Mouse (Mus musculus) left cerebral cortex, adult 2 months (tissue): ENCODE results near the gene Lrig3. TPM values are rescaled to one million over a fixed set of nuclear protein-coding genes. Genes with fewer than 3 reads are reported as not detected.

Source experiments
- DNase-seq, 2 experiments: peaks; one replicate each; pipeline ENCODE4 v3.0.0; 2021 to 2022; ENCODE audit warnings: low spot score in 2 of 2, mixed read lengths in 1 of 2; ENCODE audit errors: extremely low spot score in 1 of 2
- H3K27ac ChIP-seq: fragments of 200-600 bp; 2 replicates; pipeline ENCODE4 v1.8.1; 2022
- H3K4me3 ChIP-seq: fragments of 200-600 bp; 2 replicates; pipeline ENCODE4 v1.8.1; 2022
- CTCF ChIP-seq: fragments of 200-600 bp; IDR thresholded peaks from 2 replicates; pipeline ENCODE4 v1.8.1; 2022; ENCODE audit warnings: antibody characterized with exemption, mild to moderate bottlenecking, moderate library complexity
- intact Hi-C: fragments of 180-260 bp; cut with DNase I; formaldehyde crosslinking; loops from one replicate; pipeline ENCODE4 v1.15.1; 2025
- long read RNA-seq, 2 experiments: library from polyadenylated mRNA; stranded (forward); transcript quantifications; one replicate each; pipeline ENCODE4 v2.0.0; 2021; ENCODE audit warnings: borderline mapping rate in 2 of 2
- total RNA-seq, 2 experiments: library from RNA; stranded (reverse); gene quantifications; 2 replicates each; pipeline ENCODE4 v1.2.3; 2021

Gene Lrig3
- 1 to 10 TPM; 2.5 to 3.0 TPM for total RNA-seq
- long read RNA-seq, experiment 1, full-length matches to known transcripts = 2 of 2 reads
- long read RNA-seq, experiment 1, partial matches to known transcripts = 0 of 2 reads
- long read RNA-seq, experiment 1, other reads (novel, unspliced or antisense) = 0 of 2 reads
- long read RNA-seq, experiment 2, partial matches to known transcripts = 1 of 1 reads
- long read RNA-seq, experiment 2, other reads (novel, unspliced or antisense) = 0 of 1 reads

DNA sequence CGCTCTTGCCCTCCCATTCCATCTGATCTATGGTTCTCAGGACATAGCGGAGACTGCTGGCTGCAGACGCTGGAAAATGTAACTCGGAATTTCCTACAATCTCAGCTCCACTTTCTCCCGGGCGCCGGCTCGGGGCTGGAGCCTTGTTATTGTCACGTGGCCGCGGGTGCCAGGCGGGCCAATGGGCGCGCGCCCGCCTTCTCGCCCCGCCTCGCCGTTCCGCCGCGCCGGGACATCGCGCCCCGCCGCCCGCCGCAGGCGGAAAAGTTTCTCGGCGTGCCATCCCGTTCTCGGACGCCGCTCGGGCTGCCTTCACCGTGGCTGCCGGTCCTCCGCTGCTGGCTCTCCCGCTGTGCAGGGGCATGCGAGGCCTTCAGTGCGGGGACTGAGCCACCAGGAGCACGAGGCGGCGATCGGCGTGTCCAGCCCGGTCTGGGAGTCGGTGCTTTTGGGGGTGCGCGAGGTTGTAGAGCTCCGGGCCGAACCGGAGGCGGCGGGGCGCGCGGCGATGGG is at the start of gene Lrig3:
TSS of gene Lrig3 (plus strand) at position 201 of the 513 bp plus-strand sequence.
- intact Hi-C loops = no loop called here
- peak within 1 kb of the TSS; percentile 72 for H3K27ac ChIP-seq
- DNase-seq = peak; percentile 76 to 77
- peak within 1 kb of the TSS; percentile 62 for H3K4me3 ChIP-seq
- no peak for TF ChIP-seq CTCF

DNA sequence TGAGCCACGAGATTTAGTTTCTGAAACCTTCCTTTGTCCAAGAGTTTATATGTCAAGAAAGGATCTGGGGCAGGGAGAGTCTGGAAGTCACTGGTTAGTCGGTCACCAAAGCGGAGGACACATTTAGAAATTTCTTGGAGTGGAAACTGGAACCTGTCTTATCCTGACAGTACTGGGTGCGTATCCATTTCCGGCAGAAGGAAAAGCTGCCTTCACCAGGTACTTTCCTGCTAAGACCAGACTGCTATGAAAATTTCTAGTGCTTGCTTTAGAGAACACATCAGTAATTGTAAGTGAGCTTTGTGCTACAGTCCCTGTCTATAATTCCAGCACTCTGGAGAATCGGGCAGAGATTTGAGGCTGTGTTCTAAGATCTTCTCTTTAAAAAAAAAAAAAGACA is 49.2 kb upstream of the Lrig3 start:
- TF ChIP-seq CTCF = no peak
- H3K4me3 ChIP-seq = no peak overlapping the region
- DNase-seq = no peak

DNA sequence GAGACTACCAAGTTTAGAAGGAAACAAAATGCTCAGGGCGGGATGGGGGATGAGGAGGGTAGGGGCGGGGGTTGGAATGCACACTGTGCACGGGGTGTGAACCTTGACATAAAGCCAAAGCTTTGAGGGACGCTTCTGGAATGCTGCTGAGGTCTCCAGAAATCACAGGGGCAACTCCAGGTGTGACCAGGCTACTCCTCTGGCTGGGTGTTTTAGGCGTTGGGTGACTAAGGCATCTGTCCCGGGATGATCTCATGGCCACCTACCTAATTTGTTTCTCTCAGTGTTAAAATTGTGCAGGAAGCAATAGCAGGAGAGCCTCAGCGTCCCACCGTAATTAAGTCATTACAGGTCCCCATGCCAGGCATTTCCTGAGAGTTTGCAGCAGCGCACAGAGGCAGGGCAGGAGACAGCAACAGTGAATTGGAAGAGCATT is 48.5 kb upstream of the Lrig3 start:
- DNase-seq = no peak
- Histone ChIP-seq H3K27ac (no peak overlapping the region), H3K4me3 (no peak overlapping the region)
- no peak for TF ChIP-seq CTCF
- intact Hi-C loops = no loop called here

More for the DNA sequence above, 49.2 kb upstream of the Lrig3 start:
- H3K27ac ChIP-seq = no peak overlapping the region
- intact Hi-C loops = no loop called here

DNA sequence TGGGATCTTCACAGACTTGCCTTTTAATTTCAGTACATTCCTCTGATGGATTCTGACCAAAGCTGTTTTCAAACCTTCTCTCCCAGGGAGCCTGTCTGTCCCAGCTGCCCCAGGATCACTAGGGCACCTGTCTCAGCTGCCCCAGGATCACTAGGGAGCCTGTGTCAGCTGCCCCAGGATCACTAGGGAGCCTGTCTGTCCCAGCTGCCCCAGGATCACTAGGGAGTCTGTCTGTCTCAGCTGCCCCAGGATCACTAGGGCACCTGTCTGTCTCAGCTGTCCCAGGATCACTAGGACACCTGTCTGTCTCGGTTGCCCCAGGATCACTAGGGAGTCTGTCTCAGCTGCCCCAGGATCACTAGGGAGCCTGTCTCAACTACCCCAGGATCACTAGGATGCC is 47.0 kb upstream of the Lrig3 start:
- intact Hi-C loops = no loop called here
- no peak overlapping the region for H3K4me3 ChIP-seq
- no peak overlapping the region for H3K27ac ChIP-seq
- no peak for TF ChIP-seq CTCF
- no peak for DNase-seq

DNA sequence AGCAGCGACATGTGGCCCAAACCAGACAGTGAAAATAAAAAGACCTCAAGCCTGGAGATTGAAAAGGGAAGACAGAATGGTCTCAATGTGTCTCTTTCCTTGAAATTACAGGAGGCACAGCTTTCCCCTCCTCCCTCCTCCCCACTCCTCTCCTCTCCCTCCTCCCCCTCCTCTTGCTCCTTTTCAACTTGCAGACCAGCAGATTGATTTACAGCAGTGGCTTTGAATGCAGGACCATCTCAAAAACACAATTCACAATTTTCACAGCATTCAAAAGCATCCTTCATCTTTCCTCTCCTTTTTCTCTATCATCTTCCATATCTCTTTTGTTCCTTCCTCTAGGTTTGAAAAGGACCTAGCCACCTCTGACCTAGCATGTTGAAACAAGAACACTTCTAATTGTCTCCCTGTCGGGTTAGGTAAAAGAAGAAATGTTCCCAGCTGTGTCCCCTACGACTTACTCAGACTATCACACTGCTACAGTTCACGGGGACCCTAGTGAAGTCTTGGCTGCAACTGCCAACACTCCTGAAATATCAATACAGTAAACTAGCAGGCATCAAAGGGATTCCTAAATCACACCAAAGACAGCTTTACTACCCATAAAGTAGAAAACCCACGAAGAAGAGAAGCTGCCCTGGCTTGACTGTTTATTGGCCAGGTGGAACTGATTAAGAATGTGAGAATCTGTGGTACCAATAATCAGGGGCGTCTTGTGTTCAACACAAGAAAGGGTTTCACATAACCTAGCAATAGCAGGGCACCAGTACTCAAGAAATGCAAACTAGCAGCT is 44.1 kb upstream of the Lrig3 start:
- H3K4me3 ChIP-seq = no peak overlapping the region
- TF ChIP-seq CTCF = no peak
- no peak overlapping the region for H3K27ac ChIP-seq
- no peak for DNase-seq
- intact Hi-C loops = no loop called here

DNA sequence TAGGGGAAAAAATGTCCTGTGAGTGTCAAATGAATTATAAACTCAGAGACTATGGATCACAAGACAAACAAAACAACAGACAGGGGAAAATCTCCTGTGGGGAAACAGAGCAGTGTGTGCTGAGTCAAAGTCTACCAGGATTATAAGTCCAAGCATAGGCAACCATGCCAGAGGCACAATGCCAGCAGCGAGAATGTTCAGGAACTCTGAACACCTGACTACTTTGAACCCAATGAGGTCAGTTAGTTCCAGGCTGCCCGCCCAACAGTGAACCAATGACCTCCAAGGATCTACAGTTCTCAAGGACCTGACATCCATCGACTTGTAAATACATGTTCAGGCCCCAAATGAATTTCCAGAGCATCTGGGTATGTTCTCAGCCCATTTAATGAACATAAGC is 36.0 kb upstream of the Lrig3 start:
- no peak for TF ChIP-seq CTCF
- H3K4me3 ChIP-seq = no peak overlapping the region
- no peak overlapping the region for H3K27ac ChIP-seq
- no peak for DNase-seq
- intact Hi-C loops = no loop called here

- no peak for TF ChIP-seq CTCF
- intact Hi-C loops = no loop called here
- no peak for DNase-seq
- Histone ChIP-seq H3K27ac (no peak overlapping the region), H3K4me3 (no peak overlapping the region)
Measured at GRCm38 (mm10) chr10:125933388-125933787, 32.6 kb upstream of the Lrig3 start.

- no peak for DNase-seq
- intact Hi-C loops = no loop called here
- no peak for TF ChIP-seq CTCF
- H3K4me3 ChIP-seq = no peak overlapping the region
- no peak overlapping the region for H3K27ac ChIP-seq
Measured at GRCm38 (mm10) chr10:125934095-125934494, 31.9 kb upstream of the Lrig3 start.

DNA sequence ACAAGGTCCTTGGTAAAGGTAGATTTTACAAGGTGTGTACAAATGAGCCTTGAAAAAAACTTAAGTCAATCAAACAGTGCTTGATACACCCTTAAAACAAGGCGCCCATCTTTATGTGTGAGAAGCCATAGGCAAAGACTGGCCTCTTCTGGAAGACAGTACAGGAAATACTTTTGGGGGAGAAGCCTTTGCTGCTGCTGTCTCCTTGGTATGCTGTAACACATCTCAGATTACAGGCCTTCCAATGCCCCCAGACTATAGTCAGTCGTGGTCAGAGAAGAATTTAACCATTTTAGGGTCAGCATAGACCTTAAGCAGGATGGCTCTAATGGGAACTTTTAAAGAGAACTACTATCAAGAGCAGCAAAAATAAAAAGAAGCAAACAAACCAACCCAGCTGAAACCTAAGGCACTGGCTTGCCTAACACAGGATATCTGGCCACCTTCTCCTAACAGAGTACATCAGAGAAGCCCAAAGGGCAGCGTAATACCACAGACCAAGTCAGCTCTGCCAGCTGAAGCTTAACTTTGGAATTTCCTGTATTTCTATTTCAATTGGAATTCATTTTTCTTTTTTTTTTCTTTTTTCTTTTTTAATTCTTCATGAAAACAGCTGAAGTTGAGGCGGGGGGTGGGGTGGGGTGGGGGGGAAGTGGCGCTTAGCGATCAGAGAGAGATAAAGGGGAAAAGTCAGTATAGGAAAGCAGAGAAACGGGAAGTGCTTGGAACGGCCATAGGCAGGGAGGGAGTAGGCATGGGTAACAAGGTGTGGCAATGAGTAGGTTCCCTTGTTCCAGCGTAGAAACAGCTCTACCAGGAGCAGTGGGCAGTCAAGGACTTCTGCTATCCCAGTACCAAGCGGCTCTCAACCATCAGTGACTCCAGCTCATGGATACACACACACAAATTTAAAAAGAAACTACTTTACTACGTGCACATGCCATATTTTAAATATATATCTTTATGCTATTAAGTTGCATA is 28.2 kb upstream of the Lrig3 start:
- no peak overlapping the region for H3K27ac ChIP-seq
- no peak overlapping the region for H3K4me3 ChIP-seq
- no peak for TF ChIP-seq CTCF
- intact Hi-C loops = no loop called here
- no peak for DNase-seq

GRCm38 (mm10) chr10:125938528-125939402 is 27.2 kb upstream of the Lrig3 start:
- intact Hi-C loops = no loop called here
- Histone ChIP-seq H3K27ac (no peak overlapping the region), H3K4me3 (no peak overlapping the region)
- TF ChIP-seq CTCF = no peak
- DNase-seq = no peak
